Mouse (Mus musculus): ENCODE measurements around the gene Hist1h3i. TPM values are rescaled to one million over a fixed set of nuclear protein-coding genes. Genes with fewer than 3 reads are reported as not detected.

The Hist1h3i gene
- total and polyA plus RNA-seq, 3 experiments = 25.5 to 42.7 (median 41.4) TPM

DNA sequence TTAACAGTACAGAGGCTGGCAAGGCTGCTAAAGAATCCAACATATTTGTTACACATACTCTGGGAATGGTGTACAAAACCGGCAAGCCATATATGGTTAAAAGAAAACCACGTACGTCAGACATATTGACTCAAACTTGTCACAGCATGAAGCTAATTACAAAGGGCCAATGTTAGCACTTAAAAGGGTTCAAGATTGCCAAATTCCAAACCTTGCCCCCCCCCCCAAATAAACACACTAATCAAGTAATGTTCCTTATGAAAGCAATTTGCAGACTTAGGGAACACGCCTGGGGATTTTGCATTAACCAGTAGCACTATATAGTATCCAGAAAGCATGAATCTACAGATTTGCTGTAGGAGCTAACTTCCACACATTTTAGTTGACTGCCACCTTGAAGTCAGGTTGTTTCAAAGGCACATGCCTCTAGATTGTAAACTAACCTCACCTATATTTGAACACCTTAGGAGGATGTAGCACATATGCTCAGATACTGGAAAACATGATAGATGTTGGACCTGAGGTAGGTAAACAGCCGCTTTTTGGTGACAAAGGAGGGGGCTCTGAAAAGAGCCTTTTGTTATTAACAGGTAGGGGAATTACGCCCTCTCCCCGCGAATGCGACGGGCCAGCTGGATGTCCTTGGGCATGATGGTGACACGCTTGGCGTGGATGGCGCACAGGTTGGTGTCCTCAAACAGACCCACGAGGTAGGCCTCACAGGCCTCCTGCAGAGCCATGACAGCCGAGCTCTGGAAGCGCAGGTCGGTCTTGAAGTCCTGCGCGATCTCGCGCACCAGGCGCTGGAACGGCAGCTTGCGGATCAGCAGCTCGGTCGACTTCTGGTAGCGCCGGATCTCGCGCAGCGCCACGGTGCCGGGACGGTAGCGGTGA is 562 bp downstream of the Hist1h3i start:
- DNase-seq = peak; percentile 34

DNA sequence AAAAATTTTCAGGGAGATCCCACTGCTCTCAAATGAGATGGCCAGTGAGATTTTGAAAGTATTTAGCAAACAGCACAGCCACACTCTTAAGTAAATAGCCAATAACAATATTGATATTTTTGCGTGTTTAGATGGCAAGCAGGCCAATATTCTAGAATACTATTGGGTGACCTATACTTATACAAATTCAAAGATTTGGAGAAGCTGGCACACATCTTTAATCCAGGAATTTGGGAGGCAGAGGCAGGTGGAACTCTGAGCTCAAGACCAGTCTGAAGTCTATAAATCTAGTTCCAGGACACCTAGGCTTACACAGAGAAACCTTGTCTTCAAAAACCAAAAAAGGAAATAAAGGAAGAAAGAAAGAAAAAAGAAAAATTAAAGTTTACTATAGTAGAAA is 1.5 kb downstream of the Hist1h3i start:
- no peak for DNase-seq

DNA sequence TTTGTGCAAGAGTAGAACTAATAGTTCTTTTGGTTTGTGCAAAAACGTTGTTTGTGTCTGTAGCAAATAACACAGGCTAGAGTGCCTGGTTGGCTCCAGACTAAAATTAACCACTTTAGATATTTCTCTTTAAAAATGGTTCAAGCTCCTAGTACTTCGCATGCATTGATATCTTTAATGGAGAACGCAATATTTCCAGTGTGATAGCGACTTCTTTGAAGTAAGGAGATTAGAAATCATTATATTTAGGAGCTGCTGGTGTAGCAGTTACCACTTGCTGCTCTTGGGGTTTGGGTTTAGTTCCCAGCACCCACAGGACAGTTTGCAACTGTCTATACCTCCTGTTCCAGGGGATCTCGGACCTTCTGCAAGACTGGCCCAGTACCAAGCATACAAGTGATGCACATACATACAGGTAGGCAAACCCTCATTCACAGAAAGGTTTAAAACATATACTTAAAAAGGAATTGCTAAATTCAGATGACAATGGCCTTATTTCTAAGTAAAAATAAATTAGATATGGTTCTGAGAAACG is 2.1 kb downstream of the Hist1h3i start:
- no peak for DNase-seq

DNA sequence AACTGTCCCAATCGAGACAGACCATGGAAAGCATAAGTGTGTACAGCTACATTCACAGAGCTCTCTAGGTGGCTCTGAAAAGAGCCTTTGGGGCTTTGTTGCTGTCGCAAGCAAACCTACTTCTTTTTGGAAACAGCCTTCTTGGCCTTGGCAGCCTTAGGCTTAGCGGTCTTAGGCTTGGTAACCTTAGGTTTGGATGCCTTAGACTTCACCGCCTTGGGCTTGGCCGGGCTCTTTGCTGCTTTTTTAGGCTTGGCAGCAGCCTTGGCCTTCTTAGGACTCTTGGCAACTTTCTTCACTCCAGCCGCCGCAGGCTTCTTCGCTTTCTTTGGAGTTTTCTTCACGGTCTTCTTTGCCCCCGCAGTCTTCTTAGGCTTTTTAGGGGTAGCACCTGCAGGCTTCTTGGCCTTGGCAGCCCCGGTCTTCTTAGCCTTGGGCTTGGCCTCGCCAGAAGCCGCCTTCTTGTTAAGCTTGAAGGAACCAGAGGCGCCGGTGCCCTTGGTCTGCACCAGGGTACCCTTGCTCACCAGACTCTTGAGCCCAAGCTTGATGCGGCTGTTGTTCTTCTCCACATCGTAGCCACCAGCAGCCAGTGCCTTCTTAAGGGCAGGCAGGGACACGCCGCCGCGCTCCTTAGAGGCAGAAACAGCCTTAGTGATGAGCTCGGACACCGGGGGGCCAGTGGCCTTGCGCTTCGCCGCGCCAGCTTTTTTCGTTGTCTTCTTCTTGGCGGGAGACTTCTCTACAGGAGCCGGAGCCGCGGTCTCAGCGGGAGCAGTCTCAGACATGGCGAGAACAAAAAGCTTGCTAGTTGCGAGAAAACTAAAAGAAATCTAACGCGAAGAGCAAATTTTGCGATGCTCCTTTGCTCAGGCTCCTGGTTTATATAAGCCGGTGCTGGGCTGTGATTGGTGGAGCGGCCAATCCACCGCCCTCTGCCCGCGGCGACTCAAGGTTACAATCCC is 3.1 kb downstream of the Hist1h3i start, which contains the start of gene Hist1h1b:
Gene Hist1h1b (minus strand): TSS at position 859 of the 965 bp plus-strand sequence.
- peak; percentile 82 for DNase-seq

DNA sequence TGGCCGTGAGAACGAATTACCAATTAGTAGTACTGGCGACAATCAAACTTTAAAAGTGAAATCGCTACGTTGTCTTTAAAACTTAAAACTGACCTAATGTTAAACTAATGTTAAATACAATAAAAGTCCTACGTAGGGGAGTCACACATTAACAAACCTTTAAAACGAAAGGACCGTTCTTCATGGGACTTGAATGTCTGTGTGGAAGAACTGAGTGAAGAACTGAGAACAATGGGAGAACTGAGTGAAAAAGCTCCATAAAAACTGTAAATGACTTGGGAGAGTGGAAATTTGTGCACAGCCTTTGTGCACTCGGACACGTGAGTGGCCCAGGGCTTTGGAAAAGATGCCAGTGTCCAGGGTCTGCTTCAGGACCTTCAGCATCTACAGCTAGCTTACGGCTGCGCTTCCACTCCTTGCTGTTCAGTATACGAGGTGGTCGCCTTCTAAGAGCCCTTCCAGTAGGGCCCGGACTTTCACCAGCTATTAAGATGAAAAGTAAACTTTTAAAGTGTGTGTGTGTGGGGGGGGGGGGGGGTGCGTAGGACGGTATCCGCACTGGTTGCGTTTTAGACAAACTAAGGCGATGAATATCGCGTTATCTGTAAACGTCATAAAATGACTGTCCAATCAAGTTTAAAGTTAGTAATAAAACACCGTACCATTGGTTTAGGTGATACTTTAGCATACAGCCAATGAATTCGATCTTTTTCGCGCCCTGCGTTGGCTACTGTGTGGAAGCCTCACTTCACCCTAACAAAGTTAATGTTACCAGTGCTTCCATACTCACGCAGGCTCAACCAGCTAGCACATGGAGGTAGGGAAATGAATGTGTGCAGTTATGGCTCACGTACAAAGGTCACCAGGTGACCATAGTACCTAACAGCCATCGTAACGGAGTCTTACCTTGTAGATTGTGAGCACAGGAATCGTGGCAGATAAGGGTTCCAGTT is 4.1 kb downstream of the Hist1h3i start:
- peak; percentile 74 for DNase-seq

DNA sequence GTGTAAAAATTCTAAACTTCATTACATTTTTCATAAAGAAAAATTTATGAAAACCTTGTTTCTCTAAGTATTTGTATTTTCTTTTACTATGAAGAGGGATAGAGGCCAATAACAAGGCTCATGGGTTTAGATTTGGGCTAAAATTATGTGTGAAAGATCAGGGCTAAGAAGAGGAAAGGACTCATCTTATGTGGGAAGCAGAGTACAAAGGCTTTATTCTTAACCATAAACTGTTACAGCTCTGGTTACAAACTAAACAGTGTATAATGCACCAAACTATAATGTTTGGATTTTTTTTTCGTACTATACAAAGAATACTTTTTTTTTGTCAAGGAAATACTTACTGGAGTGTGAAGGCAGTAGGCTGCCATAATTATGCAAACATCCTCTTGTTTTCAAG is 27.5 kb downstream of the Hist1h3i start:
- no peak for DNase-seq

DNA sequence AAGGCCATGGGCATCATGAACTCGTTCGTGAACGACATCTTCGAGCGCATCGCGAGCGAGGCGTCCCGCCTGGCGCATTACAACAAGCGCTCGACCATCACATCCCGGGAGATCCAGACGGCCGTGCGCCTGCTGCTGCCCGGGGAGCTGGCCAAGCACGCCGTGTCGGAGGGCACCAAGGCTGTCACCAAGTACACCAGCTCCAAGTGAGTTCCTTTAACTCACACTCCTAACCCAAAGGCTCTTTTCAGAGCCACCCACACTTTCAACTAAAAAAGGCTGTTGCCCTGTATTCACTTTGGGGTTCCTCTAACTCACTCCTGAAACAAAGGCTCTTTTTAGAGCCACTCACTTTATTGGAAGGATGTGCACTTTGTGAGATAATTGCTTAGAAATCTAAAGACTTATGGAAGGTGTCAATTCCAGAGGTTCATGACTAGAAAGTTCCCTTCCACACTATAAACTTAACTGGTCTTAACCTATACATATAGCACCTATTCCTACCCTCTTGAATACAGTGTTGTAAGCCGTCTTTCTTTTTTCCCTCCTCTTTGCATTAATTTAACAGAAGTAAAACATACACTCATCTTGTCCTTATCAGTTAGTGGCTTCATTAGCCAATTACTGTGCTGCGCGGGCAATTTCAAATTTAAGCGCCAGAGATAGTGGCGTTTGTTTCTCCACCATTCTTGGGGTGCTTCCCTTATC is 28.7 kb downstream of the Hist1h3i start:
- peak; percentile 25 for DNase-seq

DNA sequence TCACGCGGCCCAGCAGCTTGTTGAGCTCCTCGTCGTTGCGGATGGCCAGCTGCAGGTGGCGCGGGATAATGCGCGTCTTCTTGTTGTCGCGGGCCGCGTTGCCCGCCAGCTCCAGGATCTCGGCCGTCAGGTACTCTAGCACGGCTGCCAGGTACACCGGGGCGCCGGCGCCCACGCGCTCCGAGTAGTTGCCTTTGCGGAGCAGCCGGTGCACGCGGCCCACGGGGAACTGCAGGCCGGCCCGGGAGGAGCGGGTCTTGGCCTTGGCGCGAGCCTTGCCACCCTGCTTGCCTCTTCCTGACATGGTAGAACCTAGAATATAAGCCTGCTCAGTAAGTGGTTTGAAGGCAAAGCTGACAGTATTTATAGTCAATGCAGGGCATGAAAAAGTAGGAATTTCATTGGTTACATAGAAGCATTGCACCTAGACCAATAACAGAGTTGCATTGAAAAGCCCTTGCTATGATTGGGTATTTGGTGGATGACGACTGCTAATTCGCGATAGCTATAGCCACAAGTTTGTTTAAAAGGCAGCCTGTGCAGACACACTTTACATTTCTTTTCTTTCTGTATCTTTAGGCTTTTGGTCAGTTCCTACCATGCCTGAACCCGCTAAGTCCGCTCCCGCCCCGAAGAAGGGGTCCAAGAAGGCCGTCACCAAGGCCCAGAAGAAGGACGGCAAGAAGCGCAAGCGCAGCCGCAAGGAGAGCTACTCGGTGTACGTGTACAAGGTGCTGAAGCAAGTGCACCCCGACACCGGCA is 29.5 kb downstream of the Hist1h3i start, which contains the start of the genes Hist1h2ak and Hist1h2bn:
Gene Hist1h2ak (minus strand): TSS at position 304 of the 762 bp plus-strand sequence.
Gene Hist1h2bn (plus strand): TSS at position 600 of the 762 bp plus-strand sequence.
- peak; percentile 84 for DNase-seq

DNA sequence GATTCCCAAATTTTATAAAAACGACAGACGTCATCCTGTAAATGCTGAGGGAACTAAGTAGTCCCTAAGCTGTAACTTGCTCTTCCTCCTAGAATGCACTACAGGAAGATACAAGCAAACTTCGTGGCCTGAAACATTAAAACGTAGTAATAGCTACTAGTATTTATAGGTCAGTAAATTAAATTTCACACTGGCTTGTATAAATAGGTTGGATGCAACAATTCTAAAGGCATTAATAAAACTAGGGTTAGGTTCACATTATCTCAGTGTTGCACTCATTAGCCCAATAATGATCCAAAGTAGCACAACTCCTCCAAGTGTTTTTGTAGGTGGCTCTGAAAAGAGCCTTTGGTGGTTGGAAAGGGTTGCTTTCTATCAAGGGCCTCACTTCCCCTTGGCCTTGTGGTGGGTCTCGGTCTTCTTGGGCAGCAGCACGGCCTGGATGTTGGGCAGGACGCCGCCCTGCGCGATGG is 30.1 kb downstream of the Hist1h3i start:
- DNase-seq = no peak

DNA sequence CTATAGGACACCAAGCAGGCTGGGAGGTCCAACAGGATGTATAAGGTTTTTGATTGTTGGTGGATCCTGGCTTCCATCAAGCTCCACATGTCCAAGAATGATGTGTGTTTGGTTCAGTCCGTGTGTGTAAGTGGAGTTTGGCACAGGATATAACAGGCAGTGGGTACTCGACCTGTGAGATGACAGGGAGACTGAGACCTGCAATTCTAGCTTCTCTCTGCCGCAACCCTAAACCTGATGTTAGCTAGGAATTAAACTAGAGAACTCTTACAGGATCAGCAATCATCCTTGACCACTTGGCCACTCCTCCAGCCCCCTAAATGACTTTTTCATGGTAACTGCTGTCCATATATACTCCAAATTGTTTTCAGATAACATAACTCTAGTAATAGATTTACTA is 30.8 kb downstream of the Hist1h3i start:
- no peak for DNase-seq

DNA sequence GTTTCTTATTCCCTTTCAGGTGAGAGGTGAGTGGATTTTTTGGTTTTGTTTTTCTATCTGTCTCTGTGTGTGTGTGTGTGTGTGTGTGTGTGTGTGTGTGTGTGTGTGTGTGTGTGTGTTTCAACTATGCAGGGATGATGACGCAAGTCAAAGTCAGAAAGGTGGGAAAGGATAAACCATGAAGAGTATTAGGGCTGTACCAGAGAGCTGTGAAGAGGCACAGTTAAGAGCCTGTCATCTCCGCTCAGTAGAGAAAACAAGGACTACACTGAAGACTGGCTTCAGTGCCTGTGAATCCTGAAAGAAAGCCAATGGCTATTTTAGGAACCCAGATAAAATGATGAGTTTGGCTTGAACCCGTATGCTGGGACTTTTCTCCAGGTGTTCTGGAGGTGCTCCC is 31.3 kb downstream of the Hist1h3i start:
- DNase-seq = no peak

DNA sequence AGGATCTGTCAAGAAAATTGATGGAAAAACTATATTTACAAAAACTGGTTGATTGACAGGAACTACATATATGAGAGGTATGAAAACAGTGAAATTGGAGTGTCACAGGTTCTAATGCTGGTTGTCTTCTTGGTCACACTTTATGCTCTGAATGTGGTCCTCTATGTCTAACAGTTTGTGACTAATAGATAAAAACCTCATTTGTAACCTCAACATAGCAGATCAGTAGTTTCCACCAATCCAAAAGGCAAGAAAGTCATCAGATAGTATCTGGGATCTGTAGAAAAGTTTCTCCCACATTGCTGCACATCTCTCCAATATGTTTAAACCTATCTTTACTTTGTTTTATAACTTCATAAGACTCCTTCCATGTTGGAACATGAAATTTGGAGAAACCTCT is 31.8 kb downstream of the Hist1h3i start:
- DNase-seq = no peak

DNA sequence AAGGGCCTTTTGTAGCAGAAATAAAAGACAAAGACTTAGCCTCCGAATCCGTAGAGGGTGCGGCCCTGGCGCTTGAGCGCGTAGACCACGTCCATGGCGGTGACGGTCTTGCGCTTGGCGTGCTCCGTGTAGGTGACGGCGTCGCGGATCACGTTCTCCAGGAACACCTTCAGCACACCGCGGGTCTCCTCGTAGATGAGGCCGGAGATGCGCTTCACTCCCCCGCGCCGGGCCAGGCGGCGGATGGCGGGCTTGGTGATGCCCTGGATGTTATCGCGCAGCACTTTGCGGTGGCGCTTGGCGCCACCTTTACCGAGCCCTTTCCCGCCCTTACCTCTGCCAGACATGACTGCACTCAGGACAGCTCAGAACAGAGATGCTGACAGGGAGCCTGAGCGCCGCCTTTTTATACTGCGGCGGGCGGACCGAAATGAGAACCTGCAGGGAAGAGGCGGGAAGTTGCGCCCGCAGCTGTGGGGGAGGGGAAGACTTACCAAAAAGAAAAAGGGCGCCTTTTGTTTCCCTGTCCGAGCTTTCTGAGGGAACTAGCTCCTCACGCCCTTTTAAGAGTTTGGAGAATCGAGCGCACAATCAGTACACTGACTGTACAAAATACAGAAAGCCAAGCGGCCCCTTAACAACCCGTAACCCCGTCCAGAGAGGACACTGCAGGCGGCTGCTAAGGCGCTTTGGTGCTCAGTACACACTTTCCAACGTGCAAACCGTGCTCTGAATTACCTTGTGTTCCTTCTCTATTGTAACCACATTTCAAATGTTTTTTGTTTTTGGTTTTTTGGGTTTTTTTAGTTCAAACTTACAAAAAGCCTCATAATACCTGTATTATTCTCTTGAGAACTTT is 32.8 kb downstream of the Hist1h3i start, which contains the start of gene Hist1h4k:
Gene Hist1h4k (minus strand): TSS at position 347 of the 859 bp plus-strand sequence.
- DNase-seq = peak; percentile 86

DNA sequence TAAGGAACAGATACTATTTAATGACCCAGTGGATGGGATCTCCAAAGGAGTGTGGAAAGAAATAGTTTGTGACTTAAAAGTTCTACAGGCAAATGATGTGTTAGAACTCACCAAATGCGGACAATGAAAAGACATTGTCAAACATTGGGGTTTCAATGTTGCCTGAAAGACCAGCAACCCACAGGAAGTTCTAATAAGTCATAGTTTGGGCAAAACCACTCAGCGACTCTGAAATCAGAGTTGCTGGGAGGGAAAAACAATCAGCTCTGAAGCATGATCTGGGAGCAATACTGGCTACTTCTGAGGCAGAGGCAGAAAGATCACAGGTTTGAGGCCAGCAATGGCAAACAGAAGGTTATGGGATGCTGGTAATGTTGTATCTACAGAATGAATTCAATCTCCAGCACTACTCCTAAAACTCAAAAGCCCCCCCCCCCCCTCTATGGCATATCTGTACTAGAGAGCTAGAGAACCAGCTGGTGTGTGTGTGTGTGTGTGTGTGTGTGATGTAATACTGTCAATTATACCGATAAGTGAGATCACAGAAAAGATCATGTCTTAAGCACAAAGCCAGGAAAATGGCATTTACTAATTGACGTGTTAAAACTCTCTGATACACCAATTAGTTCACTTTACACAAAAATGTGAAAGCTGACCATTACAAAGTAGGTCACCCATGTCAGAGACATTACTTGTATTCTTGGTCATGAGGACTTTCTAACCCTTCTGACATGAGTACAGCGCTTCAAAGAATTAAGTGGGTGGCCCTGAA is 33.6 kb downstream of the Hist1h3i start:
- DNase-seq = no peak

DNA sequence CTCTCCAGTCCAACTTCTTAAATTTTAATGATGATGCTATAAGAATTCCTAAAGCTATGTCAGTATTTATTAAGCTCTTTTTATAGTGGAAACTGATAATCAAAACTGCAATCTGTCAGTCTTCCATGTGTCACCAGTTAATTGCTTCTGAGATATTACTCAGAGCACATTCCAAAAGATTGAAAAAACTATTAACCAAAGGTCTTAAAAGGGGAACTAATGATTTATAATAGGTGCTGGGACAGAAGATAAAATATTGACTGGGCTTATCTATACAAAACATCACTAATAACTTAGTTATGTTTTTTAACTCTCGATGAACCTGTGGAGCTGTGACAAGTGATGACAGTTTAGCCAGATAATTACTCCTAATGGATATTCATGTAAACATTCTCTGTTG is 38.2 kb downstream of the Hist1h3i start:
- DNase-seq = no peak

DNA sequence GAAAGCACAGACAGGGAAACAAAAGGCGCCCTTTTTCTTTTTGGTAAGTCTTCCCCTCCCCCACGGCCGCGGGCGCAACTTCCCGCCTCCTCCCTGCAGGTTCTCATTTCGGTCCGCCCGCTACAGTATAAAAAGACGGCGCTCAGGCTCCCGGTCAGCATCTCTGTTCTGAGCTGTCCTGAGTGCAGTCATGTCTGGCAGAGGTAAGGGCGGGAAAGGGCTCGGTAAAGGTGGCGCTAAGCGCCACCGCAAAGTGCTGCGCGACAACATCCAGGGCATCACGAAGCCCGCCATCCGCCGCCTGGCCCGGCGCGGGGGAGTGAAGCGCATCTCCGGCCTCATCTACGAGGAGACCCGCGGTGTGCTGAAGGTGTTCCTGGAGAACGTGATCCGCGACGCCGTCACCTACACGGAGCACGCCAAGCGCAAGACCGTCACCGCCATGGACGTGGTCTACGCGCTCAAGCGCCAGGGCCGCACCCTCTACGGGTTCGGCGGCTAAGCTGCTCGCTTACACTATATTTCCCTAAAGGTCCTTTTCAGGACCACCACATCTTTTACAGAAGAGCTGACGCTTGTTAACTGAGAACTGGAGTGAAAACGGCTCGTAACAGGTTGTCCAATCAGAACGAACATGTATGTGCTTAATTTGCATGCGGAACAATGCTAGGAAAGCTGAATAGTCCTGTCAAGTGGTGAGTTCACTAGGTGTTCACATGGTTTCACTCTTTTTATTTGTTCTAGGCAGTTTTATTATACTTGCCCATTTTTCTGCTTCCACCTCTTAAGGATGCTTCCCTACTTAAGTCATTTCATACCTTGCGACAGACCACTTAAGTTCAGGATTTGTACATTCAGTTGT is 48.0 kb downstream of the Hist1h3i start, which contains the start of gene Hist1h4j:
Gene Hist1h4j (plus strand): TSS at position 159 of the 862 bp plus-strand sequence.
- peak; percentile 68 for DNase-seq
